Comparison of ENCODE assay signal across 8 mouse cellular contexts in the genomic region with DNA sequence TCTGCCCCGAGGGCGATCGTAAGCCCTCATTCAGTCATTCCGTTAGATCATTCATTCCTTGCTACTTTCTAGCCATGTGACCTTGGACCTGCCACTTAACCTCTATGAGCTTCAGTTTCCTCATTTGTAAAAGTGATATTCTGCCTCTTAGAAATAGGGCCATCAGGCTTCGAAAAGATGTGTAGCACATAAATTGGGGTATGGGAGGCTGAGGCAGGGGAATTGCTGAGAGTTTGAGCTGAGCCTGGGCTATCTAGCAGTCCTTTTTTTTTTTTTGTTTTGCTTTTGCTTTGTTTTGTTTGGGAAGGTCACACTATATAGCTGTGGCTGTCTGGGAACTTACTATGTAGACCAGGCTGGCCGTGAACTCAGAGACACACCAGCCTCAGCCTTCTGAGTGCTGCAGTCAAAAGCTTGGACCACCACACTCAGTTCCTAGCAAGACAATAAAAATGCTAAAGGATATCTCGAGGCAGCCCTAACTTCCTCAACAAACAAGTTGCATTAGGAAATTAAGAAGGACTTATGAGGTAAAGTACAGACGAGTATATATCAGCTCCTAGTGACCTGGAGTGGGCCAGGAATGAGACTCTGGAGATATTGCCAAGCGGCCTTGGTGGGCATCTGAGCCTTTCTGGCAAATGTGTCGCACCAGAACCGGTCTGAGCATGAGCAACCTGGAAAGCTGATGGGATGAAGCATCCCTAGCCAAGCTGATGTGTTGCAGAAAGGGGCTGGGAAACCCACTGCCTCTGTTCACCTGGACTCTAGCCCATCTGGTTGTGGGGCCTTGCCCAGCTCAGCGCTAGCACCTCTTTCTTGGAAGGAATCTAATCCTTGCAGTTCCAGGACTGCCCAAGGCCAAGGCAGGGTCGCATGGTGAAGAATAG. TPM values are rescaled to one million over a fixed set of nuclear protein-coding genes. Genes with fewer than 3 reads are reported as not detected.
A peak's percentile ranks its signal among the peaks of the same experiment; 100 is the strongest.
DNase-seq lines count a peak whose midpoint lies in the region; ATAC-seq and TF ChIP-seq lines count a peak whose summit lies in the region.

No protein-coding gene starts in this region.

- H3K36me3 ChIP-seq in C2C12 (ENCODE audit: control insufficient read depth, insufficient read depth): peaks cover 10% of the 10 kb centered on the region
- 0 out of 2 replicates have a peak, but pooled peaks cover under 1% of the 10 kb centered on the region for H3K36me3 ChIP-seq in forebrain, embryonic 14.5 days (ENCODE audit: control insufficient read depth, insufficient read depth, low read length)
- peaks cover 10% of the 10 kb centered on the region for H3K36me3 ChIP-seq in liver, embryonic 14.5 days (replicated peaks; ENCODE audit: control insufficient read depth, insufficient read depth, low read depth)

- WGBS in forebrain, embryonic 14.5 days: 53% methylated on average over 13 of the region's 13 CpGs
- WGBS in liver, embryonic 14.5 days (ENCODE audit: insufficient replicate concordance): 41% methylated on average over 13 of the region's 13 CpGs

- peak; percentile 16 for DNase-seq in cerebellum, adult 11-12 months
- DNase-seq in cerebellum, postnatal 25 days: no peak
- DNase-seq in forebrain, embryonic 14.5 days (ENCODE audit: low spot score): no peak
- no peak for DNase-seq in liver, embryonic 14.5 days (ENCODE audit: low read depth in 3 of 3, low spot score in 3 of 3)
- no peak for DNase-seq in thymus, adult 18-20 months
- no peak for DNase-seq in adrenal gland, postnatal 36 days
- DNase-seq in gastrocnemius, adult 8-10 months (ENCODE audit: low spot score in 2 of 2): no peak

- H3K27ac ChIP-seq in forebrain, embryonic 14.5 days (ENCODE audit: low read depth, low read length): no peak overlapping the region
- peak overlapping the region; percentile 24 for H3K27ac ChIP-seq in liver, embryonic 14.5 days

- H3ac ChIP-seq in C2C12 (ENCODE audit: control insufficient read depth, insufficient read length, low read depth): peak overlapping the region; percentile 51

- TF ChIP-seq CTCF in C2C12 (IDR thresholded peaks at IDR 0.05; ENCODE audit: control insufficient read depth, insufficient read depth, insufficient read length): no peak
- no peak for TF ChIP-seq CTCF in liver, embryonic 14.5 days (IDR thresholded peaks at IDR 0.05; ENCODE audit: low read depth)

- no peaks in the 10 kb centered on the region for H3K27me3 ChIP-seq in C2C12 (ENCODE audit: control insufficient read depth, insufficient read depth, insufficient read length)
- no peaks in the 10 kb centered on the region for H3K27me3 ChIP-seq in forebrain, embryonic 14.5 days (replicated peaks; ENCODE audit: control insufficient read depth, insufficient read depth, low read length)
- H3K27me3 ChIP-seq in liver, embryonic 14.5 days (ENCODE audit: control insufficient read depth, insufficient read depth, low read length): no peaks in the 10 kb centered on the region; the same call in 1 of the 2 replicates

- ATAC-seq in forebrain, embryonic 14.5 days: no peak
- ATAC-seq in liver, embryonic 14.5 days (ENCODE audit: insufficient read depth): no peak

- peak overlapping the region; percentile 61 for H3K4me3 ChIP-seq in C2C12 (ENCODE audit: insufficient read depth, poor library complexity, severe bottlenecking)
- H3K4me3 ChIP-seq in forebrain, embryonic 14.5 days (ENCODE audit: low read depth, low read length): peak overlapping the region; percentile 62
- peak overlapping the region; percentile 63 to 85 for H3K4me3 ChIP-seq in liver, embryonic 14.5 days (ENCODE audit: insufficient read depth in 1 of 2, low read depth in 2 of 2, low read length in 2 of 2)

- H3K79me3 ChIP-seq in C2C12 (ENCODE audit: low read depth): peaks cover 36% of the 10 kb centered on the region

- H3K4me2 ChIP-seq in forebrain, embryonic 14.5 days (ENCODE audit: low read length): peak overlapping the region; percentile 97
- H3K4me2 ChIP-seq in liver, embryonic 14.5 days (ENCODE audit: low read depth): peak overlapping the region; percentile 78

- peaks cover 44% of the 10 kb centered on the region for H3K79me2 ChIP-seq in C2C12 (ENCODE audit: control insufficient read depth, insufficient read depth)

- H3K9ac ChIP-seq in forebrain, embryonic 14.5 days (ENCODE audit: low read length): peak overlapping the region; percentile 76
- H3K9ac ChIP-seq in liver, embryonic 14.5 days (replicated peaks): peak overlapping the region; percentile 94

- no peaks in the 10 kb centered on the region for H3K9me3 ChIP-seq in forebrain, embryonic 14.5 days (replicated peaks; ENCODE audit: control insufficient read depth, low read length)
- H3K9me3 ChIP-seq in liver, embryonic 14.5 days (ENCODE audit: control insufficient read depth, low read length): no peaks in the 10 kb centered on the region

- no peak for TF ChIP-seq EP300 in liver, embryonic 14.5 days (IDR thresholded peaks at IDR 0.05; ENCODE audit: low read depth)

- H3K4me1 ChIP-seq in forebrain, embryonic 14.5 days (ENCODE audit: control insufficient read depth, insufficient read depth, low read length): peaks cover 13% of the 10 kb centered on the region
- H3K4me1 ChIP-seq in liver, embryonic 14.5 days (replicated peaks; ENCODE audit: control insufficient read depth in 2 of 2, insufficient read depth in 2 of 2, low read length in 1 of 2): peaks cover 16 to 30% of the 10 kb centered on the region in 2 experiments

TF ChIP-seq in C2C12, 6 proteins besides CTCF, POLR2A, EP300 and RAD21:
- peak; percentile 54 for TF ChIP-seq USF1 (IDR thresholded peaks at IDR 0.05; ENCODE audit: low read depth)
- TF ChIP-seq MYOD1 (IDR thresholded peaks at IDR 0.05; ENCODE audit: control insufficient read depth, insufficient read length, low read depth): no peak
- TF ChIP-seq FOSL1 (IDR thresholded peaks at IDR 0.05; ENCODE audit: insufficient read depth, low read length, poor library complexity, severe bottlenecking): no peak
- TF ChIP-seq CEBPB (IDR thresholded peaks at IDR 0.05; ENCODE audit: low read depth): no peak
- no peak for TF ChIP-seq MAX (IDR thresholded peaks at IDR 0.05)

RNA-seq across cellular contexts. Expression of a gene that starts 0.6 kb away (rescaled TPM):
- polyA plus RNA-seq in C2C12 (2012; fragmentation: generic; extraction: Trizol): 26.2 TPM
- polyA plus RNA-seq in forebrain, embryonic 14.5 days (2014; fragmentation: Nextera tagmentation; extraction: Ambion mirVana): 3.9 and 5.2 TPM in 2 replicates
- polyA plus RNA-seq in liver, embryonic 14.5 days (2012; rRNA removed): 8.1 and 10.3 TPM in 2 replicates
- polyA plus RNA-seq in liver, embryonic 14.5 days (2014; fragmentation: Nextera tagmentation; extraction: Ambion mirVana): 12.6 and 13.3 TPM in 2 replicates
- 10 to 100 TPM; 50.2 to 89.6 TPM for total RNA-seq in adrenal gland, postnatal 36 days (2021)
- 1 to 10 TPM; 1.8 to 3.3 (median 2.5) TPM for total RNA-seq in gastrocnemius, adult 8-10 months (2022)

RNA-seq across cellular contexts. Expression of a gene that starts 26.7 kb away (rescaled TPM):
- polyA plus RNA-seq in C2C12 (2012; fragmentation: generic; extraction: Trizol): not detected
- not detected in 2 replicates for polyA plus RNA-seq in forebrain, embryonic 14.5 days (2014; fragmentation: Nextera tagmentation; extraction: Ambion mirVana)
- not detected in 2 replicates for polyA plus RNA-seq in liver, embryonic 14.5 days (2012; rRNA removed)
- polyA plus RNA-seq in liver, embryonic 14.5 days (2014; fragmentation: Nextera tagmentation; extraction: Ambion mirVana): not detected in 2 replicates
- not detected for total RNA-seq in adrenal gland, postnatal 36 days (2021)
- not detected for total RNA-seq in gastrocnemius, adult 8-10 months (2022)
